Mouse (Mus musculus) midbrain, postnatal 0 days (tissue): ENCODE measurements around the gene Vcl. TPM values are rescaled to one million over a fixed set of nuclear protein-coding genes. Genes with fewer than 3 reads are reported as not detected.

ENCODE experiments used
- ATAC-seq: fragments of 200-750 bp; cut with Nextera tagmentation; 2 replicates; pipeline ENCODE4 v1.8.0; 2017; ENCODE audit warnings: moderate number of reproducible peaks, mild to moderate bottlenecking, moderate TSS enrichment, moderate library complexity; ENCODE audit not compliant: low FRiP score
- DNase-seq: peaks from one replicate; pipeline ENCODE4 v3.0.0-alpha.2; 2015; ENCODE audit warnings: low spot score
- H3K27ac ChIP-seq: fragments of 300-500 bp; sonication (generic); 2 replicates; pipeline ENCODE4 v1.5.1; 2014; ENCODE audit warnings: low read depth, mild to moderate bottlenecking, low read length, mixed read lengths
- H3K27me3 ChIP-seq: fragments of 300-500 bp; sonication (generic); 2 replicates; pipeline ENCODE4 v1.6.1; 2014; ENCODE audit warnings: low read length, control low read depth, mixed read lengths; ENCODE audit not compliant: insufficient read depth
- H3K36me3 ChIP-seq: fragments of 300-500 bp; sonication (generic); 2 replicates; pipeline ENCODE4 v1.6.1; 2014; ENCODE audit warnings: low read length, control low read depth, mixed read lengths; ENCODE audit not compliant: insufficient read depth
- H3K4me1 ChIP-seq: fragments of 300-500 bp; sonication (generic); 2 replicates; pipeline ENCODE4 v1.6.1; 2014; ENCODE audit warnings: mild to moderate bottlenecking, control low read depth, antibody characterized with exemption, low read length, mixed read lengths; ENCODE audit not compliant: insufficient read depth
- H3K4me2 ChIP-seq: fragments of 300-500 bp; sonication (generic); 2 replicates; pipeline ENCODE4 v1.6.1; 2014; ENCODE audit warnings: low read depth, mild to moderate bottlenecking, low read length, mixed read lengths; ENCODE audit not compliant: poor library complexity, severe bottlenecking
- H3K4me3 ChIP-seq: fragments of 300-500 bp; sonication (generic); 2 replicates; pipeline ENCODE4 v1.5.1; 2014; ENCODE audit warnings: low read depth, mild to moderate bottlenecking, low read length, moderate library complexity
- H3K9ac ChIP-seq: fragments of 300-500 bp; sonication (generic); replicated peaks from 2 replicates; pipeline ENCODE4 v1.6.1; 2014; ENCODE audit warnings: mild to moderate bottlenecking, low read length, moderate library complexity, mixed read lengths; ENCODE audit not compliant: poor library complexity, severe bottlenecking
- H3K9me3 ChIP-seq: fragments of 300-500 bp; sonication (generic); 2 replicates; pipeline ENCODE4 v1.6.1; 2016; ENCODE audit warnings: low read length, control low read depth
- CTCF ChIP-seq: IDR thresholded peaks from 2 replicates; pipeline ENCODE4 v1.5.1; 2016; ENCODE audit warnings: antibody characterized with exemption, mild to moderate bottlenecking
- WGBS: fragments of 180-500 bp; shearing (Covaris S2); extraction: QIAGEN DNeasy Blood & Tissue Kit; methylation state at CpG from one replicate; pipeline ENCODE4 v1.1.7; 2014; 5-methylcytosine and 5-hydroxymethylcytosine counted together
- polyA plus RNA-seq: library from polyadenylated mRNA; unstranded; fragments of >200 nt; fragmentation: Nextera tagmentation; extraction: Ambion mirVana; gene quantifications from 2 replicates; pipeline ENCODE4 v1.2.1, GENCODE M21; 2015
- total RNA-seq: library from RNA; depleted of rRNA; stranded (reverse); fragments of >200 nt; gene quantifications from 2 replicates; pipeline ENCODE4 v1.2.3, GENCODE M21; 2014

The Vcl gene
- total and polyA plus RNA-seq, 2 experiments from 2014 or later, result 8.6 to 21.6 TPM

DNA sequence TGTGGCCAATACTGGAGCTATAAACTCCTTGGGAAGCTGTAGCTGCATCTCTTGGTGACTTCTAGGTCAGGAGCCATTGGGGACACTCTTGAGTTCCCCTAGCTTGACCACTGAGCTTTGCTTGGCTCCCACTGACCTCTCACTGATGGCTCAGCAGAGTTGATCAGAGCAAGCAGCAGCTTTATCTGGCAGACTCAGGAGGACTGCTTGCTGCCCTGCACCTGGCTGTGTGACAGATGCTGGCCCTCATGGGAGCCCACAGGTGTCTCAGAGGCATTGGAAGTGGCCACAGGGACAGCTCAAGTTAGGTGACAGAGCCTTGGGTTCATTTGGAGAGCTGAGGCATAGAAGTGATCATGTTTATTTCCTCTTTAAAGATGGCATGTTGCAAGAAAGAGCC lies 98.3 kb downstream of the Vcl start:
- Histone ChIP-seq H3K27me3 (no peaks in the 10 kb centered on the region), H3K9ac (no peak overlapping the region), H3K4me3 (no peak overlapping the region), H3K4me2 (no peak overlapping the region), H3K27ac (no peak overlapping the region), H3K4me1 (no peaks in the 10 kb centered on the region), H3K9me3 (no peaks in the 10 kb centered on the region), H3K36me3 (peaks cover 17% of the 10 kb centered on the region; the same call in 1 of the 2 replicates)
- no peak for TF ChIP-seq CTCF
- DNase-seq, result no peak
- ATAC-seq, result no peak

GRCm38 (mm10) chr14:21029025-21029659 lies 99.9 kb downstream of the Vcl start:
- H3K9me3 ChIP-seq, result no peaks in the 10 kb centered on the region
- TF ChIP-seq CTCF, result no peak
- DNase-seq (no peak), ATAC-seq (0 out of 2 replicates have a peak, but pooled peaks have one; percentile 27)
- 88% methylated on average over 11 of the region's 11 CpGs for whole genome bisulfite sequencing
- H3K4me2 ChIP-seq, result no peak overlapping the region
- no peak overlapping the region for H3K4me3 ChIP-seq
- no peak overlapping the region for H3K27ac ChIP-seq
- H3K27me3 ChIP-seq, result no peaks in the 10 kb centered on the region
- no peak overlapping the region for H3K9ac ChIP-seq
- H3K4me1 ChIP-seq, result no peaks in the 10 kb centered on the region
- H3K36me3 ChIP-seq, result peaks cover 21% of the 10 kb centered on the region

- Histone ChIP-seq H3K4me3 (no peak overlapping the region), H3K27ac (no peak overlapping the region), H3K4me1 (no peaks in the 10 kb centered on the region), H3K4me2 (no peak overlapping the region), H3K27me3 (no peaks in the 10 kb centered on the region), H3K9me3 (no peaks in the 10 kb centered on the region), H3K9ac (no peak overlapping the region), H3K36me3 (peaks cover 30% of the 10 kb centered on the region)
- no peak for TF ChIP-seq CTCF
- DNase-seq, result peak; percentile 36
- WGBS, result 66% methylated on average over 6 of the region's 6 CpGs
- ATAC-seq, result no peak
These were observed 102.7 kb downstream of the Vcl start for GRCm38 (mm10) chr14:21031783-21032511.

DNA sequence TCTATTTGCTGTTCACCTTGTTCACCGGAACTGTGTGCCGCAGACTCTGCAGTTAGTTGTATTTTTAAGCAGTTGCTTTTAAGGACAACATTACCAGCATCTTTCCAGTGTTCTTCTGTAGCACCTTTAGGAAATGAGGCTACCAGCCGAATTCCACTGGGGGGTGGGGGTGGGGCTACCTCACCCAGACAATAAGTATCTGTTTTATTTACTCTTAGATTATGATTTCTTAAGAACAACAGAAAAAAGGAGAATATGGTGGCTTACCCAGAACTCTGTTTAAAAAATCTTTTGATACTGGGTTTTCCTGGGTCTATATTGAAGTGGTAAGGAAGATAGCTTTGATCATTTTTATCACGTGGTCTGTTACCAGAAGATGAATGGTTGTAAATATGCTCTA lies 105.1 kb downstream of the Vcl start:
- peaks cover 32% of the 10 kb centered on the region for H3K36me3 ChIP-seq
- H3K9ac ChIP-seq, result no peak overlapping the region
- WGBS, result 93% methylated on average over 4 of the region's 4 CpGs
- TF ChIP-seq CTCF, result no peak
- H3K27ac ChIP-seq, result no peak overlapping the region
- no peaks in the 10 kb centered on the region for H3K27me3 ChIP-seq
- no peak overlapping the region for H3K4me3 ChIP-seq
- DNase-seq (no peak), ATAC-seq (no peak)
- no peaks in the 10 kb centered on the region for H3K9me3 ChIP-seq
- no peak overlapping the region for H3K4me2 ChIP-seq
- no peaks in the 10 kb centered on the region for H3K4me1 ChIP-seq

- Histone ChIP-seq H3K9me3 (no peaks in the 10 kb centered on the region), H3K4me1 (no peaks in the 10 kb centered on the region), H3K4me3 (no peak overlapping the region), H3K27me3 (no peaks in the 10 kb centered on the region), H3K27ac (no peak overlapping the region), H3K4me2 (no peak overlapping the region), H3K36me3 (peaks cover 33% of the 10 kb centered on the region), H3K9ac (no peak overlapping the region)
- 93% methylated on average over 3 of the region's 3 CpGs for WGBS
- TF ChIP-seq CTCF, result no peak
- no peak for ATAC-seq
- DNase-seq, result no peak
These were observed 105.6 kb downstream of the Vcl start for GRCm38 (mm10) chr14:21034791-21035190.

GRCm38 (mm10) chr14:21039077-21039476 lies 109.9 kb downstream of the Vcl start:
- ATAC-seq, result no peak

More at GRCm38 (mm10) chr14:21039077-21039476, 109.9 kb downstream of the Vcl start:
- no peak overlapping the region for H3K4me2 ChIP-seq
- 92% methylated on average over 12 of the region's 12 CpGs for WGBS
- H3K9ac ChIP-seq, result no peak overlapping the region
- no peaks in the 10 kb centered on the region for H3K27me3 ChIP-seq
- TF ChIP-seq CTCF, result no peak
- peaks cover 35% of the 10 kb centered on the region for H3K36me3 ChIP-seq
- H3K4me3 ChIP-seq, result no peak overlapping the region
- H3K27ac ChIP-seq, result no peak overlapping the region
- no peaks in the 10 kb centered on the region for H3K9me3 ChIP-seq
- no peaks in the 10 kb centered on the region for H3K4me1 ChIP-seq
- DNase-seq, result no peak
